In genomic region chr11:119022895-119023615, GRCm38 (mm10) we compare ENCODE assay signal across 8 mouse cellular contexts. TPM values are rescaled to one million over a fixed set of nuclear protein-coding genes. Genes with fewer than 3 reads are reported as not detected.
DNase-seq lines count a peak whose midpoint lies in the region; ATAC-seq and TF ChIP-seq lines count a peak whose summit lies in the region.

Gene Cbx2 (plus strand): TSS chr11:119022962.

- peak within 1 kb of the TSS; percentile 95 for H3K4me3 ChIP-seq in hindbrain, postnatal 0 days (ENCODE audit: low read length)

- H3K4me1 ChIP-seq in hindbrain, postnatal 0 days (ENCODE audit: insufficient read depth, low read length) = peaks cover 15% of the 10 kb centered on the region

- TF ChIP-seq CTCF in hindbrain, postnatal 0 days (IDR thresholded peaks at IDR 0.05; ENCODE audit: low read depth) = no peak

- H3K9me3 ChIP-seq in hindbrain, postnatal 0 days (ENCODE audit: low read length) = no peaks in the 10 kb centered on the region

- H3K4me2 ChIP-seq in hindbrain, postnatal 0 days (ENCODE audit: low read depth, low read length) = peak within 1 kb of the TSS; percentile 64

- intact Hi-C loops in left cerebral cortex, postnatal 10 days (cut with DNase I) = no loop called here

- DNase-seq in cerebellum, postnatal 36 days = peak; percentile 80 to 89
- DNase-seq in gastrocnemius, postnatal 10 days = peak; percentile 86
- DNase-seq in hindbrain, postnatal 0 days (ENCODE audit: low spot score) = peak; percentile 96
- peak; percentile 65 to 93 for DNase-seq in left cerebral cortex, postnatal 10 days (ENCODE audit: extremely low spot score in 1 of 2, low spot score in 2 of 2)
- peak; percentile 87 to 88 for DNase-seq in right cerebral cortex, postnatal 10 days (ENCODE audit: low spot score in 2 of 2)
- peak; percentile 83 to 86 for DNase-seq in urinary bladder, postnatal 4 days (ENCODE audit: low spot score in 2 of 2)

- H3K27ac ChIP-seq in hindbrain, postnatal 0 days = peak within 1 kb of the TSS; percentile 81

- H3K27me3 ChIP-seq in hindbrain, postnatal 0 days (ENCODE audit: insufficient read depth, low read length) = 0 out of 2 replicates have a peak, but pooled peaks cover 8% of the 10 kb centered on the region

- WGBS in hindbrain, postnatal 0 days = under 1% methylated on average over 66 of the region's 99 CpGs

- ATAC-seq in activated CD4-positive, CD25-positive, alpha-beta regulatory T cell, adult 4 months = peak; percentile 84
- ATAC-seq in hindbrain, postnatal 0 days = peak; percentile 93
- ATAC-seq in megakaryocyte, adult 5-6 weeks (ENCODE audit: poor library complexity, severe bottlenecking) = peak; percentile 68

- H3K9ac ChIP-seq in hindbrain, postnatal 0 days (replicated peaks; ENCODE audit: low read length) = peak within 1 kb of the TSS; percentile 91

- peaks cover 7% of the 10 kb centered on the region; the same call in 1 of the 2 replicates for H3K36me3 ChIP-seq in hindbrain, postnatal 0 days (ENCODE audit: insufficient read depth, low read length)

RNA-seq across cellular contexts. Expression of gene Cbx2, which starts in this region (rescaled TPM):
- polyA plus RNA-seq in activated CD4-positive, CD25-positive, alpha-beta regulatory T cell, adult 4 months (2017; shearing (Covaris generic)) = 1 to 10 TPM; 1.1 to 1.4 TPM
- 1 to 10 TPM; 2.3 to 3.0 TPM for total RNA-seq in gastrocnemius, postnatal 10 days (2021)
- 14.6 and 18.9 TPM in 2 replicates for total RNA-seq in hindbrain, postnatal 0 days (2014; rRNA removed)
- polyA plus RNA-seq in hindbrain, postnatal 0 days (2015; fragmentation: Nextera tagmentation; extraction: Ambion mirVana) = 7.0 and 7.4 TPM in 2 replicates
- total RNA-seq in left cerebral cortex, postnatal 10 days (2021) = 1 to 10 TPM; 2.8 to 3.5 TPM
- total RNA-seq in megakaryocyte, adult 5-6 weeks (2015) = 1.5 and 1.6 TPM in 2 replicates
- 2.8 TPM in 2 replicates for total RNA-seq in megakaryocyte, adult 5-6 weeks (2017)

Comparison
In these comparisons a context has a peak if more than half of its experiments do, and no peak if none do; other contexts are left out.
1. Peak in every context shown above with its lines: DNase-seq, ATAC-seq, H3K4me3 ChIP-seq and H3K27ac ChIP-seq.